Mouse (Mus musculus) right cerebral cortex, postnatal 36 days (tissue): ENCODE results near the gene Hist1h3f.
"Not testable (repeated sequence)": the region's sequence is repeated elsewhere in the genome, so short reads cannot be mapped to it uniquely, and the experiment has no call there.

Experiments
- DNase-seq, 2 experiments: peaks; one replicate each; pipeline ENCODE4 v3.0.0; 2022; ENCODE audit warnings: low spot score in 2 of 2, mixed read lengths in 1 of 2

Gene Hist1h3f

DNA sequence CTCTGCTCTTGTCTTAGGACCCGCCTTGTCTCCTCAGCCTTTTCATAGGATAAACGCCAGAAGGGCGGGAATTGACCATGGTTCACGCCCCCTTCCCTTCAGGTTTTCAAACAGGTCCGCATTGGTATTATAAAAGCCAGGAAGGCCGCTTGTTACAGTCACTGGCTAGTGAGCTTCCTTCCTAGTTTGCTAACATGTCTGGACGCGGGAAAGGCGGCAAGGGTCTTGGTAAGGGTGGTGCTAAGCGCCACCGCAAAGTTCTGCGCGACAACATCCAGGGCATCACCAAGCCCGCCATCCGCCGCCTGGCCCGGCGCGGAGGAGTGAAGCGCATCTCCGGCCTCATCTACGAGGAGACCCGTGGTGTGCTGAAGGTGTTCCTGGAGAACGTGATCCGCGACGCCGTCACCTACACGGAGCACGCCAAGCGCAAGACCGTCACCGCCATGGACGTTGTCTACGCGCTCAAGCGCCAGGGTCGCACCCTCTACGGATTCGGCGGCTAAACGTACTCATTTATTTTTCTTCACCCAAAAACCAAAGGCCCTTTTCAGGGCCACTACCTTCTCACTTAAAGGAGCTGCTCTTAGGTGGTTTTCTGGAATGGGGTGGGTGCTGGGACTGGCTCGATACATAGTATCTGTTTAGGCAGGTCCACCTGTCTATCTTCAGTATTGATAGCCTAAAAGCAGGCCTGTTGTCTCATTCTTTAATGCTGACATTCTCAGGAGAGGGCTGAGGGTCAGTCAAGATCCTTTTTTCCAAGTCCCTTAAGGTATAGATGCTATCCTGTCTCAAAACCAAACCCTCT is 37.8 kb downstream of the Hist1h3f start, which contains the start of gene Hist1h4d:
Gene Hist1h4d (plus strand): TSS at position 191 of the 811 bp plus-strand sequence.
- peak; percentile 94 to 97 for DNase-seq

DNA sequence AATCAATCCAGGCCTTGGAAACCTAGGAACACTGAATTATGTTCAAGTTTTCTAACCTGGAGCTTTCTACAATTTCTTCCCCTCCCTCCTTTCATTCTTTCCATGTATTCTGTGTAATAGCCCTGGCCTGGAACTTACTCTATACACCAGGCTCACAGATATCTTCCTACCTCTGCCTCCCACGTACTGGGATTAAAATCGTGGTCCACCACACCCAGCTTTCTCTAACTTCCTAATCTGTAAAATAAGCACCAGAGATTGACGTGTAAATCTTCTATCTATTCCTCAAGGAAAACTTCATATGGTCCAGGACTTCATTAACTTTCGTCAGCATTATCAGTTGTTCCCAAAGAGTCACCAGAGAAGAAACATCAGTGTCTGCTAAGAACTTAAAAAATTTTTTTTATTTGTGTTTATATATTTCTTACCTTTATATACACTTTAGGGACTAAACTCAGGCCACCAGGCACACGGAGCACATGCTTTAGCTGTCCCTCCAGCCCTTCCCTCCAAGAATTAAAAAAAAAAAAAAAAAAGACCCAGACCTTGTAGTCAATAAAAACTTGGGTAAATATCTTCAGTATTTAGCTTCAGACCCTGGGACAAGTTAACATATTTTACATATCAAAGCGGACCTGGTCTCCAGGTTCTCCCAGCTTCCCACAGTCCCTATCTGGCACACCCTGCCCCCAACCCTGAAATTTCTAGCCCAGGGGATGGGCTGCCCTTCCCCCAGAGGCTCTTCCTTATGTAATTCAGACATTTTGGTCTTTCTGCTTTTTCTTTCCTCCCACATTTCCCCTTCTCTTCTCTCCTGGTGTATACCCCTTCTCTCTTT is 38.6 kb downstream of the Hist1h3f start:
- DNase-seq = no peak

- no peak for DNase-seq
Observed at GRCm38 (mm10) chr13:23583387-23584068, 39.7 kb downstream of the Hist1h3f start.

DNA sequence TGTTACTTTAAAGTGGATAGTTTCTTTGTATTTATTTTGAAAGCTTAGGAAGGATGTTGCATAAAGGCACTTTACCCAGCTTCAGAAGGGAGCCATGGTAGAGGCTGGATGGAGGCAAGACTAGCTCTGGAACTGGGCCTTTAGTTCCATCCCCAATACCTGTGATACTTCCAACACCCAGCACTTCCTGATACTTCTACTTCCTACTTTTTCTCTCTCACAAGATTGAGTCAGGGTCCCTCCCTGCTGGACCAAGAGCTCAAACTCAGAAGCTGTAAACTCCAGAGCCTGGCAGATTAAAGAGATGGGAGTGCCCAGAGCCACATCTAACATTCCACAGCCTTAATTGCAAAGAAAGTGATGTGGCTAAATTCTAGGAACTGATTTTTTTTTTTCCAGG is 40.5 kb downstream of the Hist1h3f start:
- no peak for DNase-seq

- DNase-seq = peak; percentile 48 to 76
Observed at GRCm38 (mm10) chr13:23585029-23585441, 41.2 kb downstream of the Hist1h3f start.

- peak; percentile 62 to 74 for DNase-seq
Observed at GRCm38 (mm10) chr13:23585442-23586098, 41.7 kb downstream of the Hist1h3f start.

- DNase-seq = no peak
Observed at GRCm38 (mm10) chr13:23586099-23586939, 42.5 kb downstream of the Hist1h3f start.

GRCm38 (mm10) chr13:23586940-23587225 is 43.0 kb downstream of the Hist1h3f start:
- no peak for DNase-seq

- DNase-seq = no peak
Observed at GRCm38 (mm10) chr13:23591206-23591605, 47.4 kb downstream of the Hist1h3f start.

GRCm38 (mm10) chr13:23591886-23592285 is 48.0 kb downstream of the Hist1h3f start:
- DNase-seq = not testable (repeated sequence)

- DNase-seq = no peak
Observed at GRCm38 (mm10) chr13:23592614-23593013, 48.8 kb downstream of the Hist1h3f start.

GRCm38 (mm10) chr13:23593051-23593770 is 49.4 kb downstream of the Hist1h3f start:
- DNase-seq = no peak
